Mouse (Mus musculus) ovary, adult 18-20 months (tissue): ENCODE measurements around the gene 4930415O20Rik.

Experiments
- DNase-seq: peaks from one replicate; pipeline ENCODE4 v3.0.0; 2022; ENCODE audit warnings: low spot score, mixed read lengths

Gene 4930415O20Rik

DNA sequence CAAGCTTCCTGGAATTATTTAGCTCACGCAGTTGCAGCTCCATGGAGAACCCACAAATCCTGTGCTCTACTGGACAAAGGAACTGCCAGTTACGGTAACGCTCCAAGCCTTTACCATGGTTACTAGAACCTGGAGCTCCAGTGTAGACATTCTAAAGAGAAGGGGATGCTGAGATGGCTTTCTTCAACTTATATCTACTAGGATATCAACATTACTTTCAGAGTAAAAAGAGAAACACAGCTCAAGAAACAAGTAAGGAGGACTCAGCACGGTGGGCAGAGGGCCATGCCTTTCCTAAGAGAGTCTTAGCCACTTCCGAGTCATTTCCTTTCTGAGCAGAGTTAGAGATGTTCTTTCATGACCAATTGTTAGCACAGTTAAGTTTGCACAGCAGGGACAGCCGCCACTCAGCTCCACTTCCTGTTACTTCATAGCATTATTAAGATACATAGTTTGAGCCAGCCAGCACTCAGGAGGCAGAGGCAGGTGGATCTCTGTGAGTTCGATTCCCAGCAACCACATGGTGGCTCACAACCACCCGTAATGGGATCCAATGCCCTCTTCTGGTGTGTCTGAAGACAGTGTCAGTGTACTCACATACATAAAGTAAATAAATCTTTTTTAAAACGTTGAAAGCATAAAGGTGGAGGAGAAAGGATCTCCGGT, at the start of gene 4930415O20Rik, which contains the start of gene Ccnt1:
4930415O20Rik (plus strand) TSS at position 132 of the 666 bp plus-strand sequence.
Ccnt1 (minus strand) TSS at position 51 of the 666 bp plus-strand sequence.
- no peak for DNase-seq

DNA sequence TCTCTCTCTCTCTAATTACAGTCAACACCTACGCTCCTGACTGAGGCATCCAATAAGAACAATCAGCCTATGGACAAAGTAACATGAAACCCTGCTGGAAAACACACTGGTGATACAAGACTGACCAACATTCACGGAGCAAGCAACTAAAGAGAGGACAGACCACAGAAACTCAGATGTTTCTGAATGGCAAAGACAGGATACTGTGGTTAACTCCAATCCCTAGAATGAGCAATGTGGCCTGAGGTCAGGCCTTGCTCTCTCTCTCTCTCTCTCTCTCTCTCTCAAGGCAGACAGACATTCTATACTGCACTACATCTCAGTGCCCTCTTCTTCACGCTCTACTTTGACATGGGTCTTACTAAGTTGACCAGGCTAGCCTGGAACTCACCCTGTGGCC, 49.6 kb upstream of the 4930415O20Rik start:
- no peak for DNase-seq

DNA sequence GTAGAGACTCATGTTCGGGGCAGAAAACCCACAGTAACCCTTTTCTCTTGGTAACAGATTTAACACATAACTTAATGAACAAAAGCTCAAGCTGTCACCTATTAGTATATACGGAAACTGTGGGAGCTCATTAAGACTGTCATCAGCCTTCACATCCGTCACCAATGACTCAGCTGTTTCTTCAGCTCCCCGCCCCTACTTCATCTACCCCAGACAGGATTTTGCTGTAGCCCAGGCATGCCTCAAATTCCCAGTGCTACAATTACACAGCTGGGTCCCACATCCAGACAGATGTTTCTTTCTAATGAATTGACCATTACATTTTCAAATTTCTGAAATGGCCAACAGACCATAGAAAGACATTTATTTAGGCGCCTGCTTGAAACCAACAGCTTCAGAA, 44.7 kb upstream of the 4930415O20Rik start:
- no peak for DNase-seq

DNA sequence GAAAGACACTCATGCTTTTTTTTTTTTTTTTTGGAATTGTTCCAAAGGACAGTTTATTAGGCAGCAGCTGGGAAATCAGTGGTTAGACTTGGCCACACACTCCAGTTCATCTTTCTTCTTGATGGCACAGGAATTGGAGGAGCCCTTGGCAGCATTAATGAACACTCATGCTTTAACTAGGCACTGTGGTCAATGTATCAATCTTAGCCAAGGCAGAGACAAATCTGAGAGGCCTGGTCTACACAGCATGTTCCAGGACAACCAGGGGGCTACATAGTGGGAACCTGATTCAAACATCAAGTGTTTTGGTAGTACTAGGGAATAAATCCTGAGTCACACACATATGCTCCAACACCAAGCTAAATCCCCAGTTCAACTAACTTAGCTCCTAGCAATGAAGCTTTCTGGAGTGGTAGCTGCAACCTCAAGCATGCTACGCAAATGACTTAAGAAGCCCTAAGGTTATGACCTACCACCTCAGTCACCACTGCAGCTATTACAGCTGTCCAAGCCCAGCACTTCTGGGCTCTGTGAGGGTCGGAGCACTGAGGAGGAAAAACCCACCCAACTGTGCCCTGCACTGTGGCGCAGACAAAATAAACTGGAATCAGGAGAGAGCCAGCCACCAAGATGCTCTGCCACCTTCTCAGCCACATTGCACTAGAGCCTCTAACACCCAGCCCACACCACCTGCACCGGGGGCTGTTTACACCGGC, 43.6 kb upstream of the 4930415O20Rik start:
- DNase-seq = no peak

DNA sequence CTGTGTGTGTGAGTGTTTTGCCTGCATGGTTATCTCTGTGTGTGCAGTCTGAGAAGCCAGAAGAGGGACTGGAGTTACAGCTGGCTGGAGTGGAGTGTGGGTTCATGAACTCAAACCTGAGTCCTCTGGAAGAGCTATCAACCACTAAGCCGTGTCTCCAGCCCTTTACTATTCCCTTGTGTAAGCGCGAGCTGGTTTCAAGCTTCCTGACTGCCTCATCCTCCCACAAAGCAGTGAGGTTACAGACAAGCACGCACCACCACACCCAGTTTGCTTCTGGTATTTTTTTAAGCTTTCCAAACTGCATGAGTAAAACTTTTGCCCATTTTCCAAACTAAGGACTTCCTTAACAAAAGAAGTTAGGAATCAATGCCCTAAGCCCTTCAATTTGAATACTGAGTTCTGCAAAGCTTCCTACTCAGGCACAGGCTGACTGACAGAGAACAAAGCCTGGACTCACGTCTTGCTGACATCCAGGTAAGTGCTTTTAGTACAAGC, 42.7 kb upstream of the 4930415O20Rik start:
- DNase-seq = no peak

DNA sequence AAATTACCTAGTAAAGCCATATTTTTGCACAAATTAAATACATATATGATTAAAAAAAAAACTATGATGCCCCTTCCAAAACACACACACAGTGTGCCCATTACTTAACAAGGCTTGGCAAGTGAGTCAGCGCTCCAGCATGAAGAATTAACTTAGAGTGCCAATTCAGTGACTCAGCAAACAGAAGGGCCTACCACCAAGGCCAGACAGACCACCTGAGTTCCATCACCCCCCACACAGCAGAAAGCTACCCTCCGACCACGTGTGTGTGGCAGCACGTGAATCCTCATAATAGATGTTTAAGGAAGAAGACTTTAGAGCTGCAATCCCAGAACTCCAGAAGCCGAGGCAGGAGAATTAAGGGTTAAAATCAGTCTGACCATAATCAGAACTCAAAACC, 38.5 kb upstream of the 4930415O20Rik start:
- no peak for DNase-seq

DNA sequence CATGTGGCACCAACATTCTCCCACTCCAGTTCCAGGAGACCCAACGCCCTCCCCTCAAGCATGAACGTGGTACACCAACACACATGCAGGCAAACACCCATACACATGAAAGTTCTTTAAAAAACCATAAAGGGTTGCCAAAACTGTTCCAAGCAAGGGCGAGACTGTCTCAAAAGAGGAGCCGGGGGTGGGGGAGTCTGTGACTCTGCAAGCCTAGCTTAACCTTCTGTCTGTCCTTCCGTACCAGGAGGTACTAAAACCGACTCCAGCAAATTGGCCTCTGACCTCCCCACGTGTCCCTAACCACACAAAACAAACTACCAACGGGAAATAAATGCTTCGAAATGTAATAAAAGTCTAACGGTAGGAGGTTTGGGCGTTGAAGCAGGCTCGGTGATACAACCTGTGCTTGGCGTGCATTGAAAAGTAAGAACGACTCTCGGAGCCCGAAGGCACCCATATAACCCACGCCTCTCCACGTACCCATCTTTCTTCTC, 37.7 kb upstream of the 4930415O20Rik start:
- no peak for DNase-seq

DNA sequence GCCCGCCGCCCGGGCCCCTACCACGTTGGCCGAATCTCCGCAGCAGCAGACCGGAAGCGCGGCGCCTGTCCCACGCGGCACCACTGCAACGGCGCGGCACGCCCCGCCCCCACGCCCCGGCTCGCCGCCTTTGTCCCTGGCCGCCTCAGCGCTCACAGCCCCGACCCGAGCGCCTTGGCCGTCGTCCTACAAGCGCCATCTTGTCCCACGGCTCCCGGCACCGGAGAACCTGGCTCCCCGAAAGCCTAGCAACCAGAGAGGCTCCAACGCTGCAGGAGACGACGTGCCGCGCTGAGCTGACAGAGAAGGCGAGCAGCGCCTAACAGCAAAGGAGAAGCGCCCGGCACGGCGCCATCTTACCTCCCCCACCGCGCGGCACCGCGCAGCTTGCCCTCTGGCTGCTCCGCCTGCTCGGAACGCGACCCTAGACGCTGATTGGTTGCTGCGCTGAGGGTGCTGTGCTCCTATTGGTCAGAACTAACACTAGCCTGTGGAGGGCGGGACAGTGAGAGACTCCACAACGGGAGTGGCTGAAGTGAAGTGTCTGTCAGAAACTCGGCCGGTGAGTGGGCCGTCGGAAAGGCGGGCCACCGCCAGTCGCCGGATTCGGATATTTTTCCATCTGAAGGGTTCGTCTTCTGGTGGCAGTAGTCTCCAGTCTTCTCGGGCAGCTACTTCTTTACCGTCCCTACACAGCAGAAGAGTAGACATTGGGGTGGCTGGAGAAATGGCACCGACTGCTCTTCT, 36.8 kb upstream of the 4930415O20Rik start, which contains the start of gene Kansl2:
Kansl2 (minus strand) TSS at position 384 of the 747 bp plus-strand sequence.
- DNase-seq = peak; percentile 98

DNA sequence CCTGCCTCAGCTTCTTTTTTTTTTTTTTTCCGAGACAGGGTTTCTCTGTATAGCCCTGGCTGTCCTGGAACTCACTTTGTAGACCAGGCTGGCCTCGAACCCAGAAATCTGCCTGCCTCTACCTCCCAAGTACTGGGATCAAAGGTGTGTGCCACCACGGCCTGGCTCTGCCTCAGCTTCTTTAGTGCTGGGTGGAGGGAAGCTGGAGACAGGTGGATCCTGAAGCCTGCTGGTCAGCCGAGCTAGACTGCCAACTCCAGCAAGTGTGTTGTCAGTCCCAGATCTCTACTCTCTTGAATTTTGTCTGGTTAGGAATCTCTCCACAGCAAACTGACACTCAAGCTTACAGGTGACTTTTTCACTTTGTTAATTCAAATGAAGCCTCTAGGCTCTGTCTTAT, 34.9 kb upstream of the 4930415O20Rik start:
- no peak for DNase-seq

DNA sequence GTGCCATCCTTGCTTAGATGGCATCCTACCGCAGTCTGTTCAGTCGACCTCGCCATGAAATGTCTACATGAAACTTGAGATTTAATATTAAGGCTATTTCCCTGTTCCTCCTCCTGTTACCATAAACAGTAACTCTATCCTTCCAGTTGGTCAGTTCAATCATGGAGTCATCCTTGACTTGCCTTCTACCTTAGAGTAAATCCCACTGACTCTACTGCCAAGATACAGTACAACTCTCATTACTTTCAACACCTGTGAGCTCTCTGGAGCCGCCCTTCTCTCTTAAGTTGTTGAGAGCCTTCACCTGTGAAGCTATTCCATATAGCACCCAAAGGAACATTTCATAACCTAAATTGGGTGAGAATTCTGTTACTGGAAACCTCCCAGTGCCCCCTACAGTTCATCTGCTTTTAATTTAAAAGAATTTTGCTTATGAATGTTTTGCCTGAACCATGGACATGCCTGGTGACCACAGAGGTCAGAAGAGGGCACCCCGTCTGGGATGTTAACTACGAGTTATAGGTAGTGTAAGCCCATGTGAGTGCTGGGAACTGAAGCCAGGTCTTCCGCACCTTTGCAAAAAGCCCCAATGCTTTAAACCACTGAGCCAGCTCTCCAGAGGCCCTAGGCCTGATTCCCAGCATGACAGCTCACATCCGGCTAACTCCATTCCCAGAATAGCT, 33.8 kb upstream of the 4930415O20Rik start:
- no peak for DNase-seq

DNA sequence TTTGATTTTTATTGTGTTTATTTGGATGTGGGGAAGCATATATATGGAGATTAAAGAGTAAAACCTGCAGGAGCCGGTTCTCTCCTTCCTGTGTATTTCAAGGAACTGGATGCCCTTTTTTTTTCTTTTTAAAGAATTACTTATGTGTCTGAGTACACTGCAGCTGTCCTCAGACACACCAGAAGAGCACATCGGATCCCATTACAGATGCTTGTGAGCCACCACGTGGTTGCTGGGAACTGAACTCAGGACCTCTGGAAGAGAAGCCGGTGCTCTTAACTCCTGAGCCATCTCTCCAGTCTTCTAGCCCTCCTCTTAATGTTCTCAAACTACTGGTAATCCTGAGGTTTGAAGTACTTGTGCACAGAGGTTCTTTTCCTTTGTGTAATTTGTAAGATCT, 32.9 kb upstream of the 4930415O20Rik start:
- no peak for DNase-seq

DNA sequence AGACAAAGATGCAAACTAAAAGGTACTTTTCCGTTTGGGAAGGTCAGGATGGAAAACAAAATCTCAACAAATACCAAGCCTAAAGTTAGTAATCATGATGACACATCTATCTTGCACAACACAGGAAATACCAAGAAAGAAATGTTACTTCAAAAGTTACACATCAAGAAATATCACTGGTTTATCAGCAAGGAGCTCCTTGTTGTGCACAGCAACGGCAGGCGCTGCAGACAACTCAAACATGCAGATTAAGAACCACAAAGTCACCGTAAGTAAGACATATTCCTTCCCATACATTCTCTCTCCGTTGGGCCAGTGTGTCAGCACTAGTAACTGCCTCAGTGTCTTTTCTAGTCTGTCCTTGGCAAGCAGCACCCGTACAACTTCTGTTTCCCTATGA, 29.7 kb upstream of the 4930415O20Rik start:
- no peak for DNase-seq

DNA sequence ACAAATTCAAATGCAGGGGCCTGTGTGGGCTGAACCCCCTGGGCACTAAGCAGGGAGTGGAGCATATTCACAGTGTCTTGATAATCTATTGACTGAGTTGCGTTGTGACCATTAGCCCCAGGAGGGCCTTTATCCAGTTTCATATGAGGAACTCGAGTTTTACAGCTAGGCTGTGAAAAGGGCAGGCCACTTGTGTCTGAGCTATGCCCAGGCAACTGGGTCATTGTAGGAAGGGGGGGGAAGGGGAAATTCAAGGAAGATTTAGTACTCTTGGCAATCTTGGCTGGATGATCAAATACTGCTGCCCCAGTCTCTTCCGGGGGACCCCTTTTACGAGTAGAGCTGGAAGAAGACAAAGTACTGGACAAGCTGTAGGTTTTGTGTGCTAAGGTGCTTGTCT, 27.5 kb upstream of the 4930415O20Rik start:
- DNase-seq = no peak

DNA sequence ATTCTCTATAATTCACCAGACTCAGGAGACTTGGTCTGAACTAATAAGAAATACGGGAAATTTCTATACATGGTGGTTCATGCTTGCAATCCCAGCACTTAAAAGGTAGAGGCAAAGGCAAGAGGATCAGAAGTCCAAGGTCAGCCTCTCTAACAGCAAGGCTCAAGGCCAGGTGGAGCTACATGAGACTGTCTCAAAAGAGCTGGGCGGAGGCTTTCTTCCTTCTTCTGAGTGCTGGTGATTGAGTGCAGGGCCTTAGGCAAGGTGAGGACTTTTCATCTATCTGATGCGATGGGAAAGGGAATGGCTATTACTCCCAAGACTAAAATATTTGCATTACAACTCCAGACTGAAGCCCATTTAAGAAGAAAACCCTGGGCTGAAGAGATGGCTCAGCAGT, 25.7 kb upstream of the 4930415O20Rik start:
- no peak for DNase-seq

DNA sequence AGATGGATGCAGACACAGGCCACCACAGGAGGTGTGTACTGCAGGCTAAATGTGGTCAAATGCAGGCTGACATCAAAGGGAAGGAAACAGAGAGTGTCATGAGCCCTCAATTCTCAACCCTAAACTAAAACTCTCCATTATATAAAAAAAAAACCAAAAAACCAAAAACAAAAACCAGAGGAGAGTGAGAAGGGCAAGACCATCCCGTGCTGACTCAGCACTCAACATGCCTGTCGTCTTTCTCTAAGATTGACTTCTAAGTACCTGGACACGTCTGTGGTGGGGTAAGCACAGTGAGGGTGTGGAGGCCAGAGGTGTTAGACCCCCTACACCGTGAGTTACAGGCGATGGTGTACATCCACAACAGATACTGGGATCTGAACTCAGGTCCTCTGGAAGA, 24.0 kb upstream of the 4930415O20Rik start:
- DNase-seq = no peak

DNA sequence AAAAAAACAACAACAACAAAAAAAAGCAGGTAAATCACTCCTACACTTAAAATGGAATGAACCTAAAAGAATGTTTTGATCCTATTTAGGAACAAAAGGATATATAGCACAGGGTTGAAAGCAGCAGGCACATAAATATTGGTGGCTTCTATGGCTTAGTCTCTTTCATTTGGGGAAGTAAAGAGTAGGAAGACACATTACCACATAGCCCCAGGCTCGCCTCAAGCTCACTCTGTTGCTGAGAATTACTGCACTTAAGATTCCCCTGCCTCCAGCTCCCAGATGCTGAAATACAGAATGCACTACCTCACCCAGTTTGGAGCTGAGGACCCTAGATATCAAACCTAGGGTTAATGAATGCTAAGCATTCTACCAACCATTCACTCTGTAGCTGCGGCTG, 18.0 kb upstream of the 4930415O20Rik start:
- no peak for DNase-seq

DNA sequence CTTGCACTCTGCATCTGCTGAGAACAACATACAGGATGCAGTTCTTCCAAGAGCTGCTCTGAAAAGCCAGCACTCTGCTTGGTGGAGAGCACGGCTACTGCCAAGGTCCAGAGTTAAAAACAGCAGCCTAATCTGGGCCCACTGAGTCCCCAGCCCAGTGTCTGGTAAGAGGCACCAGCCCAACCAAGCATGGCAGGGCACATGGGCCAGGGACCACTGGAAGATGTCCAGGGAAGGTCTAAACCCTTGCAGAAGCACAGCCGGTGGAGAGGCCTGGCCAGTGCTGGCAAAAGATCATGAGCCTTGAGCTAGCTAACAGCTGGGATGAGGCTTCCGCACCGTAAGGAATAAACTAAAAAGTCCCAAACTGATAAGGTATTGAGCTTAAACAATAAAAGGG, 14.9 kb upstream of the 4930415O20Rik start:
- no peak for DNase-seq

DNA sequence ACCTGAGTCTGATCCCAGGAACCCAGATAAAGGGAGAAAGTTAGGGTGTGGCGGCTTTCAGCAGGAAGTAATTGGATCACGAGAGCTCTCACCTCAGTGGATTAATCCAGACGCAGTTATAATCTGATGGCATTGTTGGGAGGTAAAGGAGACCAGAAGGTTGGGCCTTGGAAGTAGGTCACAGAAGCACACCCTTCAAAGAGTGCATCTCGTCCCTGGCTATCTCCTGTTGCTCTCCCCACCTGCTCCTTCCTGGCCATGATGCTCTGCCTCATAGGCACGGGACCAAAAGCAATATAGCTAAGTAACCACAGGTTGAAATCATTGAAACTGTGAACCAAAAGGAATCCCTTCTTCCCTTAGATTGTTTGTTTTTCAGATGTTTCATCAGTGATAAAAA, 13.6 kb upstream of the 4930415O20Rik start:
- no peak for DNase-seq

DNA sequence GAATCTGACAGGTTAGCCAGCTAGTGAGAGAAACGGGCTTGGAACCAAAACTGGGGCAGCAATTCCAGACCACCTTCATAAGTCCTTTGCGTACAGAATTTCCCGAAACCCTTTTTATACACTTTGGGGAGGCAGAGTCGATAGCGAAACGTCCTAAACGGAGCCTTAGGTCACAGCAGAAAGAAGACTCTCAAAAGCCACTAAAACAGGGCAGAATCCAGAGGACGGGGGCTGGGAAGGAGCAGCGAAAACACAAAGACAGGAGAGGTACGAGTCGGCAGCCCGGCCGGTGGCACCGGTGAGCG, 3.9 kb upstream of the 4930415O20Rik start:
- no peak for DNase-seq

DNA sequence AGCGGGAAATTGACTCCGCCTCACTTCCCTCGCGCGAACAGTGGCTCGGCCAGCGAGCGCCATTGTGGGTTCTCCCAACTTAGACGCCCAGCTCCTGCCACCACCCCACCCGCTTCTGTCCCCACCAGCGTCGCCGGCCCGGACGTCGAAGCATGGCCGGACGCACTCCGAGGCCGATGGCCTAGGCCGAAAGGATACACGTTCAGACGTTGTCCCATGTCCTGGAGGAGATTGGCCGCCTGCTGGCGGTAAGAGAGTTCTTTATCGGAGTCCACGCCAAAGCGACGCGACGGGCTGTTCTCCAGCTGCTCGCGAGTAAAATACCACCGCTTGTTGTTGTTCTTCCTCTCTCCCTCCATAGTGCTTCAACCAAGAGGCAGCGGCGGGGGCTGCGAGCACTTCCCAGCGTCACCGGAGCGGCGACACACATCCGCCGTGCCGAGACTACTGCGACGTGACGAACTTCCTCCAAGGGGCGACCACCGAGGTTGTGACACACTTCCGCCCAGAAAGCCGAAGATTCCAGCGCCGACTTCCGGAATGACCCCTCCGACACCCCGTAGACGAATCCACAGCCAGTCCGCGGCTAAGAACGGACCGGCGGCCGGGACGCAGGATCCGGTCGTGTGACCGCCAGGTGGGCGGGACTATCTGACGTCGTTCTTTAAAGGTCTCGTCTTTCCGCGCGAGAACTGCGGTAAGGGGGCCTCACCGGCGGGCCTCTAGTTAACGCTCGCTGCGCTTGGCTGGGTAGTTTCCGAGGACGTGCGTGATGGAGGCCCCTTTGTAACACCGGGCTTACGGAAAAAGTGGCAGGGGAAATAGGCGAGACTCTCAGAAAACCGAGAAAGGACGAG, 3.3 kb upstream of the 4930415O20Rik start:
- peak; percentile 99 for DNase-seq
